In genomic region chr7:81719216-81719661, GRCm38 (mm10) we compare ENCODE assay signal across 18 mouse cellular contexts. TPM values are rescaled to one million over a fixed set of nuclear protein-coding genes. Genes with fewer than 3 reads are reported as not detected.
DNase-seq lines count a peak whose midpoint lies in the region; ATAC-seq and TF ChIP-seq lines count a peak whose summit lies in the region.
"Had no signal": no experiment of that assay in that cellular context is flagged by ENCODE, and none has a peak within 500 bp of the region (broad histone marks: within the 10 kb centered on the region; RNA-seq: fewer than 3 reads in every experiment).

No protein-coding gene starts in this region.

- peak overlapping the region; percentile 40 for H3K4me2 ChIP-seq in heart, embryonic 11.5 days
- peak overlapping the region; percentile 39 for H3K4me2 ChIP-seq in liver, embryonic 13.5 days
- no peak overlapping the region for H3K4me2 ChIP-seq in kidney, embryonic 15.5 days
- H3K4me2 ChIP-seq: embryonic facial prominence, embryonic 12.5 days; midbrain, embryonic 13.5 days had no signal

- no peak for TF ChIP-seq CTCF in lung, adult 2 months (IDR thresholded peaks at IDR 0.05; ENCODE audit: insufficient read depth, low read length)

- peak overlapping the region; percentile 55 for H3K27ac ChIP-seq in heart, embryonic 11.5 days (ENCODE audit: low read depth, low read length)
- peak overlapping the region; percentile 74 for H3K27ac ChIP-seq in liver, embryonic 13.5 days
- H3K27ac ChIP-seq in kidney, embryonic 15.5 days: no peak overlapping the region
- H3K27ac ChIP-seq: embryonic facial prominence, embryonic 12.5 days; left cerebral cortex, adult 2 months; midbrain, embryonic 13.5 days had no signal

- H3K4me3 ChIP-seq in heart, embryonic 11.5 days (ENCODE audit: low read depth, low read length): no peak overlapping the region
- H3K4me3 ChIP-seq in liver, embryonic 13.5 days (replicated peaks): peak overlapping the region; percentile 1; the same call in 1 of the 2 replicates
- H3K4me3 ChIP-seq in lung, adult 2 months (replicated peaks; ENCODE audit: extremely low read depth, low read depth, low read length): no peak overlapping the region
- H3K4me3 ChIP-seq in kidney, embryonic 15.5 days (replicated peaks): no peak overlapping the region
- H3K4me3 ChIP-seq: embryonic facial prominence, embryonic 12.5 days; left cerebral cortex, adult 2 months; midbrain, embryonic 13.5 days had no signal

- no peak for DNase-seq in heart, postnatal 25 days (ENCODE audit: low spot score)
- peak; percentile 20 for DNase-seq in liver, embryonic 13.5 days
- DNase-seq in kidney, adult 9 months: no peak
- DNase-seq in lung, adult 2 months: no peak
- DNase-seq: cerebellum, adult 8-10 months; kidney, adult 11 months; kidney, postnatal 25 days; left cerebral cortex, postnatal 4 days; lung, postnatal 36 days; thymus, postnatal 36 days had no signal

- WGBS in heart, embryonic 11.5 days (ENCODE audit: insufficient replicate concordance): 28% methylated on average over 1 of the region's 1 CpGs
- 35% methylated on average over 1 of the region's 1 CpGs for WGBS in liver, embryonic 13.5 days (ENCODE audit: insufficient replicate concordance)
- WGBS in lung, adult 2 months: 61% methylated on average over 1 of the region's 1 CpGs
- WGBS in kidney, embryonic 15.5 days: 93% methylated on average over 1 of the region's 1 CpGs

- no peaks in the 10 kb centered on the region for H3K27me3 ChIP-seq in heart, embryonic 11.5 days (ENCODE audit: control insufficient read depth, insufficient read depth, low read length)
- peaks cover 3% of the 10 kb centered on the region; the same call in 1 of the 2 replicates for H3K27me3 ChIP-seq in liver, embryonic 13.5 days
- H3K27me3 ChIP-seq in kidney, embryonic 15.5 days: no peaks in the 10 kb centered on the region
- H3K27me3 ChIP-seq: embryonic facial prominence, embryonic 12.5 days; midbrain, embryonic 13.5 days had no signal

- peak; percentile 86 for ATAC-seq in heart, embryonic 11.5 days (replicated peaks; ENCODE audit: insufficient number of reproducible peaks, low FRiP score, low TSS enrichment)
- ATAC-seq in common myeloid progenitor, adult 5-6 weeks (replicated peaks; ENCODE audit: low read depth, poor library complexity, severe bottlenecking): peak; percentile 59
- ATAC-seq in liver, embryonic 13.5 days (ENCODE audit: low read depth): peak; percentile 93
- ATAC-seq in megakaryocyte progenitor cell, adult 5-6 weeks (replicated peaks; ENCODE audit: poor library complexity): peak; percentile 95
- no peak for ATAC-seq in kidney, embryonic 15.5 days (replicated peaks; ENCODE audit: low FRiP score)
- ATAC-seq: CD4-positive, CD25-positive, alpha-beta regulatory T cell, adult 4 months; midbrain, embryonic 13.5 days had no signal

- TF ChIP-seq POLR2A in lung, adult 2 months (IDR thresholded peaks at IDR 0.05; ENCODE audit: borderline replicate concordance, extremely low read depth, low read depth, low read length): no peak

- intact Hi-C loops in heart, postnatal 25 days (cut with DNase I): no loop called here

- H3K9ac ChIP-seq in heart, embryonic 11.5 days (ENCODE audit: low read depth, low read length): 0 out of 2 replicates have a peak overlapping the region, but pooled peaks have one; percentile 23
- no peak overlapping the region for H3K9ac ChIP-seq in liver, embryonic 13.5 days
- H3K9ac ChIP-seq in kidney, embryonic 15.5 days: no peak overlapping the region
- H3K9ac ChIP-seq: embryonic facial prominence, embryonic 12.5 days; midbrain, embryonic 13.5 days had no signal

- H3K4me1 ChIP-seq in heart, embryonic 11.5 days (ENCODE audit: control insufficient read depth, insufficient read depth, low read length): 0 out of 2 replicates have a peak, but pooled peaks cover 15% of the 10 kb centered on the region
- peaks cover 42% of the 10 kb centered on the region for H3K4me1 ChIP-seq in liver, embryonic 13.5 days (replicated peaks)
- H3K4me1 ChIP-seq in lung, adult 2 months (ENCODE audit: control insufficient read depth, insufficient read depth, low read length): no peaks in the 10 kb centered on the region
- H3K4me1 ChIP-seq in kidney, embryonic 15.5 days: 0 out of 2 replicates have a peak, but pooled peaks cover 4% of the 10 kb centered on the region
- H3K4me1 ChIP-seq: embryonic facial prominence, embryonic 12.5 days; midbrain, embryonic 13.5 days had no signal

- H3K9me3 ChIP-seq in heart, embryonic 11.5 days (replicated peaks; ENCODE audit: control insufficient read depth, low read length): no peaks in the 10 kb centered on the region
- no peaks in the 10 kb centered on the region for H3K9me3 ChIP-seq in liver, embryonic 13.5 days (replicated peaks)
- no peaks in the 10 kb centered on the region for H3K9me3 ChIP-seq in kidney, embryonic 15.5 days (replicated peaks)
- H3K9me3 ChIP-seq: embryonic facial prominence, embryonic 12.5 days; midbrain, embryonic 13.5 days had no signal

- no peaks in the 10 kb centered on the region for H3K36me3 ChIP-seq in heart, embryonic 11.5 days (ENCODE audit: control insufficient read depth, insufficient read depth, low read length)
- H3K36me3 ChIP-seq in liver, embryonic 13.5 days: no peaks in the 10 kb centered on the region
- no peaks in the 10 kb centered on the region for H3K36me3 ChIP-seq in kidney, embryonic 15.5 days
- H3K36me3 ChIP-seq: embryonic facial prominence, embryonic 12.5 days; midbrain, embryonic 13.5 days had no signal

RNA-seq across cellular contexts. Expression of gene Homer2, which starts 11.9 kb away (rescaled TPM):
- polyA plus RNA-seq in heart, embryonic 11.5 days (2014; fragmentation: Nextera tagmentation; extraction: Ambion mirVana): 121 and 129 TPM in 2 replicates
- total RNA-seq in heart, postnatal 25 days (2021): 100 to 1,000 TPM; 102 to 112 TPM
- total RNA-seq in common myeloid progenitor, adult 5-6 weeks (2017): 0.78 TPM in 2 replicates
- 5.7 and 6.3 TPM in 2 replicates for polyA plus RNA-seq in liver, embryonic 13.5 days (2015; fragmentation: Nextera tagmentation; extraction: Ambion mirVana)
- 0.44 TPM in 2 replicates for total RNA-seq in megakaryocyte progenitor cell, adult 5-6 weeks (2015)
- 0.71 and 0.74 TPM in 2 replicates for total RNA-seq in megakaryocyte progenitor cell, adult 5-6 weeks (2017)
- polyA plus RNA-seq in lung, adult 2 months (2012; rRNA removed): 2.2 and 2.8 TPM in 2 replicates
- polyA plus RNA-seq in kidney, embryonic 15.5 days (2015; fragmentation: Nextera tagmentation; extraction: Ambion mirVana): 13.3 and 14.8 TPM in 2 replicates

RNA-seq across cellular contexts. Expression of gene Ramac, which starts 43.5 kb away (rescaled TPM):
- 78.3 and 91.3 TPM in 2 replicates for polyA plus RNA-seq in heart, embryonic 11.5 days (2014; fragmentation: Nextera tagmentation; extraction: Ambion mirVana)
- 10 to 100 TPM; 30.0 to 31.1 TPM for total RNA-seq in heart, postnatal 25 days (2021)
- 81.4 and 86.9 TPM in 2 replicates for total RNA-seq in common myeloid progenitor, adult 5-6 weeks (2017)
- 68.9 and 84.2 TPM in 2 replicates for polyA plus RNA-seq in liver, embryonic 13.5 days (2015; fragmentation: Nextera tagmentation; extraction: Ambion mirVana)
- total RNA-seq in megakaryocyte progenitor cell, adult 5-6 weeks (2015): 92.8 and 94.7 TPM in 2 replicates
- total RNA-seq in megakaryocyte progenitor cell, adult 5-6 weeks (2017): 75.0 and 79.8 TPM in 2 replicates
- 7.6 and 13.6 TPM in 2 replicates for polyA plus RNA-seq in lung, adult 2 months (2012; rRNA removed)
- polyA plus RNA-seq in kidney, embryonic 15.5 days (2015; fragmentation: Nextera tagmentation; extraction: Ambion mirVana): 125 and 138 TPM in 2 replicates
